Mouse (Mus musculus): ENCODE measurements at regions not wholly inside any gene's neighbourhood (a gene's known extent, or its start where the extent isn't known, plus 50 kb on each side); places are given as distances from the start of the nearest gene placed in this dataset.

DNA sequence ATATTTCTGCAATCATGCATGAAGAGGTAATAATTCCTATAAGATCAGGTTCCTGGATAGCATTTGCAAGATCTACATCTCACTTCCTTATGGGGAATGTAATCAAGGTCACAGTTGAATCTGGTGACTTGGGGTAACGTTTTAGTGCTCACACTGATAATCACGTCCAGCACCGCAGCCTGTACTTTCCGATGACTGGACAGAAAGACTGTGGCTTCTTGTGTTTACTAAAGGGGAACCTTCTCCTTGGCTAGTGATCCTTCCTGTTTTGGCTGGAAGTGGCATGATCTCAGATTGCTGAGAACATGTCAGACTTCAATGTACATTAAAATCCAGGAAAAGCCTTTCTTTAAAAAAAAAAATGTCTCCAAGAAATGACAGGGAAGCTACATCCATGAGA is 126.4 kb upstream of the Ly86 start:
- TF ChIP-seq POLR2A (IDR thresholded peaks at IDR 0.05; ENCODE audit: insufficient read depth, low read depth, low read length) (no peak), CTCF (IDR thresholded peaks at IDR 0.05) (no peak)

All from heart, adult 2 months (tissue).